Mouse (Mus musculus) layer of hippocampus, postnatal 10 days (tissue): ENCODE data around the gene Mup9. TPM values are rescaled to one million over a fixed set of nuclear protein-coding genes. Genes with fewer than 3 reads are reported as not detected.
"Not testable (repeated sequence)": the region's sequence is repeated elsewhere in the genome, so short reads cannot be mapped to it uniquely, and the experiment has no call there.

Experiments used
- DNase-seq, 2 experiments: peaks; one replicate each; pipeline ENCODE4 v3.0.0; 2021; ENCODE audit warnings: low spot score in 2 of 2
- long read RNA-seq: library from polyadenylated mRNA; stranded (forward); transcript quantifications from one replicate; pipeline ENCODE4 v2.0.0, GENCODE M21; 2023
- total RNA-seq, 2 experiments: library from RNA; stranded (reverse); gene quantifications; 2 replicates each; pipeline ENCODE4 v1.2.3; 2021

Gene Mup9
- not detected for total RNA-seq
- long read RNA-seq, result 0 reads

GRCm38 (mm10) chr4:60421852-60422251 is at the start of gene Mup9:
Mup9 (minus strand) TSS chr4:60421952.
- not testable (repeated sequence) for DNase-seq

Other genes with a start within 250 kb of the Mup9 start
- gene Mup8, start 199.4 kb downstream of the Mup9 start, total RNA-seq, result not detected
- gene Mup1, start 80.0 kb upstream of the Mup9 start, total RNA-seq, result not detected
- gene Mup10, start 160.2 kb upstream of the Mup9 start, total RNA-seq, result not detected
- gene Mup11, start 240.5 kb upstream of the Mup9 start, total RNA-seq, result not detected